Mouse (Mus musculus): ENCODE measurements around the gene Itgb5. TPM values are rescaled to one million over a fixed set of nuclear protein-coding genes. Genes with fewer than 3 reads are reported as not detected.

The Itgb5 gene
- polyA plus RNA-seq, 1 experiment from 2014 or later, result 25.0 TPM

DNA sequence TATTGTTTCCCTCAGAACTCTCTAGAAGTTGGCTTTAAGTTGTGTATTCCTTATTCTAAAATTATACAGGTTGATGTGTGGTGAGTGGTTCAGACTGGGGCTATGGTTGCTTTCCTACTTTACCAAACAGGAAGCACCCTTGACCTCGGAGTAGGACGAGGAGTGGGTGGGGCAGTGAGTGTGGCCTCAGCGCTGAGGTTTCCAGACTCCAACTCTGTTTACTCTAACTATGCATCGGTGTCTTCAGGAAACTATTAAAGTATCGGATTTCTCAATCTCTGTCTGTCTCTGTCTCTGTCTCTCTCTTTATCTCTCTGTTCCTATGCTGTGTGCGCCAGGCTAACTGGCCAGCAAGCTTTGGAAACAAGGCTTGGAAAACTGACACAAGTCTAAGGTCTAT lies 57.2 kb downstream of the Itgb5 start:
- no peak overlapping the region for H3K27ac ChIP-seq (ENCODE audit: low read depth, low read length)
- no peaks in the 10 kb centered on the region for H3K36me3 ChIP-seq (ENCODE audit: control insufficient read depth, insufficient read depth, low read length)
- H3K4me1 ChIP-seq (replicated peaks; ENCODE audit: control insufficient read depth, insufficient read depth, low read length), result peaks cover 6% of the 10 kb centered on the region; the same call in 1 of the 2 replicates
- no peak overlapping the region for H3K9ac ChIP-seq (ENCODE audit: low read depth, low read length)
- no peaks in the 10 kb centered on the region for H3K9me3 ChIP-seq (ENCODE audit: control insufficient read depth, low read length)
- H3K27me3 ChIP-seq (replicated peaks; ENCODE audit: control insufficient read depth, insufficient read depth, low read length), result no peaks in the 10 kb centered on the region
- DNase-seq (ENCODE audit: low spot score), result no peak
- no peak for ATAC-seq (replicated peaks; ENCODE audit: low FRiP score)
- H3K4me3 ChIP-seq (ENCODE audit: low read depth, low read length), result no peak overlapping the region
- WGBS, result 22% methylated on average over 6 of the region's 6 CpGs
- H3K4me2 ChIP-seq, result no peak overlapping the region

- Histone ChIP-seq H3K27me3 (replicated peaks; ENCODE audit: control insufficient read depth, insufficient read depth, low read length) (no peaks in the 10 kb centered on the region), H3K36me3 (ENCODE audit: control insufficient read depth, insufficient read depth, low read length) (no peaks in the 10 kb centered on the region), H3K4me3 (ENCODE audit: low read depth, low read length) (no peak overlapping the region), H3K4me1 (replicated peaks; ENCODE audit: control insufficient read depth, insufficient read depth, low read length) (peaks cover 15% of the 10 kb centered on the region), H3K4me2 (no peak overlapping the region), H3K9me3 (ENCODE audit: control insufficient read depth, low read length) (no peaks in the 10 kb centered on the region), H3K9ac (ENCODE audit: low read depth, low read length) (no peak overlapping the region), H3K27ac (ENCODE audit: low read depth, low read length) (no peak overlapping the region)
- DNase-seq (ENCODE audit: low spot score) (no peak), ATAC-seq (replicated peaks; ENCODE audit: low FRiP score) (no peak)
- WGBS, result 76% methylated on average over 2 of the region's 2 CpGs
These were observed 58.5 kb downstream of the Itgb5 start for GRCm38 (mm10) chr16:33887981-33888380.

- peaks cover 15% of the 10 kb centered on the region for H3K4me1 ChIP-seq (replicated peaks; ENCODE audit: control insufficient read depth, insufficient read depth, low read length)
- no peak overlapping the region for H3K4me2 ChIP-seq
- no peak overlapping the region for H3K4me3 ChIP-seq (ENCODE audit: low read depth, low read length)
- 80% methylated on average over 13 of the region's 13 CpGs for WGBS
- H3K9ac ChIP-seq (ENCODE audit: low read depth, low read length), result no peak overlapping the region
- DNase-seq (ENCODE audit: low spot score) (no peak), ATAC-seq (replicated peaks; ENCODE audit: low FRiP score) (no peak)
- no peak overlapping the region for H3K27ac ChIP-seq (ENCODE audit: low read depth, low read length)
- H3K27me3 ChIP-seq (replicated peaks; ENCODE audit: control insufficient read depth, insufficient read depth, low read length), result no peaks in the 10 kb centered on the region
- H3K36me3 ChIP-seq (ENCODE audit: control insufficient read depth, insufficient read depth, low read length), result no peaks in the 10 kb centered on the region
- no peaks in the 10 kb centered on the region for H3K9me3 ChIP-seq (ENCODE audit: control insufficient read depth, low read length)
These were observed 59.6 kb downstream of the Itgb5 start for GRCm38 (mm10) chr16:33889000-33889607.

DNA sequence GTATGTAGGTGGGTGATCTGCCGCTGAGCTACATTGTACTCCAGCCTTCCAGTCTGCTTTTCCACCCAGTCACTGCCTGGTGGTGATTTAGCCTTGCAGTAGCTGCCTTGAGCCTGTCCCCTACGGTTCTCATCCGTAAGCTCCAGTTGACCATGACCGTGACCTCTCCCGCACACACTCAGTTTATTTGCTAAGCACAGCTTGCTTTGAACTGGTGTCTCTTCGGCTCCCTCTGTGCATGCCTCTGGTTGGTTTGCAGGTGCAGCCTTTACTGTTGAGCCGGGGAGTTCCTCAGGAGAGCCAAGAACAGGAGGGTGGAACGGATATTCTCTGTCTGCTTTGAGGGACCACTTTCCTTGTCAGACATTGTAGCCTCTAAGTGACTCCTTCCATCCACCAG lies 61.6 kb downstream of the Itgb5 start:
- 75% methylated on average over 8 of the region's 8 CpGs for WGBS
- H3K36me3 ChIP-seq (ENCODE audit: control insufficient read depth, insufficient read depth, low read length), result no peaks in the 10 kb centered on the region
- no peak overlapping the region for H3K4me3 ChIP-seq (ENCODE audit: low read depth, low read length)
- no peak overlapping the region for H3K9ac ChIP-seq (ENCODE audit: low read depth, low read length)
- no peaks in the 10 kb centered on the region for H3K9me3 ChIP-seq (ENCODE audit: control insufficient read depth, low read length)
- H3K27me3 ChIP-seq (replicated peaks; ENCODE audit: control insufficient read depth, insufficient read depth, low read length), result no peaks in the 10 kb centered on the region
- ATAC-seq (replicated peaks; ENCODE audit: low FRiP score) (no peak), DNase-seq (ENCODE audit: low spot score) (no peak)
- no peak overlapping the region for H3K4me2 ChIP-seq
- H3K27ac ChIP-seq (ENCODE audit: low read depth, low read length), result no peak overlapping the region
- peaks cover 21% of the 10 kb centered on the region for H3K4me1 ChIP-seq (replicated peaks; ENCODE audit: control insufficient read depth, insufficient read depth, low read length)

GRCm38 (mm10) chr16:33891561-33892281 lies 62.3 kb downstream of the Itgb5 start:
- no peak overlapping the region for H3K4me3 ChIP-seq (ENCODE audit: low read depth, low read length)
- H3K4me2 ChIP-seq, result no peak overlapping the region
- 51% methylated on average over 14 of the region's 14 CpGs for WGBS
- H3K9ac ChIP-seq (ENCODE audit: low read depth, low read length), result no peak overlapping the region
- H3K27me3 ChIP-seq (replicated peaks; ENCODE audit: control insufficient read depth, insufficient read depth, low read length), result no peaks in the 10 kb centered on the region
- H3K36me3 ChIP-seq (ENCODE audit: control insufficient read depth, insufficient read depth, low read length), result no peaks in the 10 kb centered on the region
- H3K9me3 ChIP-seq (ENCODE audit: control insufficient read depth, low read length), result no peaks in the 10 kb centered on the region
- ATAC-seq (replicated peaks; ENCODE audit: low FRiP score) (no peak), DNase-seq (ENCODE audit: low spot score) (no peak)
- H3K4me1 ChIP-seq (replicated peaks; ENCODE audit: control insufficient read depth, insufficient read depth, low read length), result peaks cover 21% of the 10 kb centered on the region
- H3K27ac ChIP-seq (ENCODE audit: low read depth, low read length), result no peak overlapping the region

- peaks cover 21% of the 10 kb centered on the region for H3K4me1 ChIP-seq (replicated peaks; ENCODE audit: control insufficient read depth, insufficient read depth, low read length)
- 0 out of 2 replicates have a peak overlapping the region, but pooled peaks have one; percentile 4 for H3K4me2 ChIP-seq
These were observed 63.1 kb downstream of the Itgb5 start for GRCm38 (mm10) chr16:33892539-33892938.

GRCm38 (mm10) chr16:33893796-33894195 lies 64.3 kb downstream of the Itgb5 start:
- no peaks in the 10 kb centered on the region for H3K36me3 ChIP-seq (ENCODE audit: control insufficient read depth, insufficient read depth, low read length)
- WGBS, result 77% methylated on average over 4 of the region's 4 CpGs
- peaks cover 21% of the 10 kb centered on the region for H3K4me1 ChIP-seq (replicated peaks; ENCODE audit: control insufficient read depth, insufficient read depth, low read length)
- no peak overlapping the region for H3K27ac ChIP-seq (ENCODE audit: low read depth, low read length)
- H3K9me3 ChIP-seq (ENCODE audit: control insufficient read depth, low read length), result no peaks in the 10 kb centered on the region
- H3K4me2 ChIP-seq, result no peak overlapping the region
- no peak overlapping the region for H3K4me3 ChIP-seq (ENCODE audit: low read depth, low read length)
- ATAC-seq (replicated peaks; ENCODE audit: low FRiP score) (no peak), DNase-seq (ENCODE audit: low spot score) (no peak)
- no peaks in the 10 kb centered on the region for H3K27me3 ChIP-seq (replicated peaks; ENCODE audit: control insufficient read depth, insufficient read depth, low read length)
- H3K9ac ChIP-seq (ENCODE audit: low read depth, low read length), result no peak overlapping the region

More at GRCm38 (mm10) chr16:33892539-33892938, 63.1 kb downstream of the Itgb5 start:
- Histone ChIP-seq H3K27ac (ENCODE audit: low read depth, low read length) (no peak overlapping the region), H3K36me3 (ENCODE audit: control insufficient read depth, insufficient read depth, low read length) (no peaks in the 10 kb centered on the region), H3K4me3 (ENCODE audit: low read depth, low read length) (no peak overlapping the region), H3K27me3 (replicated peaks; ENCODE audit: control insufficient read depth, insufficient read depth, low read length) (no peaks in the 10 kb centered on the region), H3K9me3 (ENCODE audit: control insufficient read depth, low read length) (no peaks in the 10 kb centered on the region), H3K9ac (ENCODE audit: low read depth, low read length) (no peak overlapping the region)
- 64% methylated on average over 6 of the region's 6 CpGs for WGBS
- ATAC-seq (replicated peaks; ENCODE audit: low FRiP score) (no peak), DNase-seq (ENCODE audit: low spot score) (no peak)

DNA sequence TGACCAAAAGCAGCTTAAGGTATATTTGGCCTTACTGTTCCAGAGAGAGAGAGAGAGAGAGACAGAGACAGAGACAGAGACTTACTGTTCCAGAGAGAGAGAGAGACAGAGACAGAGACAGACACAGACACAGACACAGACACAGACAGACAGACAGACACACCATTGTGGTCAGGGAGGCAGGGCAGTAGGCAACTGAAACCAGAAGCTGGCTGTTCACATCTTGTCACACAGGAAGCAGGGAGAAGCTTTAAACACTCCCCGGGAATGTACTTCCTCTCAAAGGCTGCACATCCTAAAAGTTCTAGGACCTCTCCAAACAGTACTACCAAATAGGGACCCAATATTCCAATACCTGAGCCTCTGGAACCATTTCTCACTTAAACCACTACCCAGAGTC lies 65.0 kb downstream of the Itgb5 start:
- Histone ChIP-seq H3K36me3 (ENCODE audit: control insufficient read depth, insufficient read depth, low read length) (no peaks in the 10 kb centered on the region), H3K4me2 (no peak overlapping the region), H3K4me3 (ENCODE audit: low read depth, low read length) (no peak overlapping the region), H3K9ac (ENCODE audit: low read depth, low read length) (no peak overlapping the region), H3K27me3 (replicated peaks; ENCODE audit: control insufficient read depth, insufficient read depth, low read length) (no peaks in the 10 kb centered on the region), H3K9me3 (ENCODE audit: control insufficient read depth, low read length) (no peaks in the 10 kb centered on the region), H3K4me1 (replicated peaks; ENCODE audit: control insufficient read depth, insufficient read depth, low read length) (peaks cover 21% of the 10 kb centered on the region), H3K27ac (ENCODE audit: low read depth, low read length) (no peak overlapping the region)
- 48% methylated on average over 1 of the region's 1 CpGs for WGBS
- ATAC-seq (replicated peaks; ENCODE audit: low FRiP score) (no peak), DNase-seq (ENCODE audit: low spot score) (no peak)

GRCm38 (mm10) chr16:33895690-33896089 lies 66.2 kb downstream of the Itgb5 start:
- Histone ChIP-seq H3K9me3 (ENCODE audit: control insufficient read depth, low read length) (no peaks in the 10 kb centered on the region), H3K36me3 (ENCODE audit: control insufficient read depth, insufficient read depth, low read length) (no peaks in the 10 kb centered on the region), H3K4me1 (replicated peaks; ENCODE audit: control insufficient read depth, insufficient read depth, low read length) (peaks cover 21% of the 10 kb centered on the region), H3K9ac (ENCODE audit: low read depth, low read length) (no peak overlapping the region), H3K27me3 (replicated peaks; ENCODE audit: control insufficient read depth, insufficient read depth, low read length) (no peaks in the 10 kb centered on the region), H3K4me2 (no peak overlapping the region), H3K27ac (ENCODE audit: low read depth, low read length) (no peak overlapping the region), H3K4me3 (ENCODE audit: low read depth, low read length) (no peak overlapping the region)
- no peak for ATAC-seq (replicated peaks; ENCODE audit: low FRiP score)
- no peak for DNase-seq (ENCODE audit: low spot score)
- 58% methylated on average over 7 of the region's 7 CpGs for WGBS
